Mouse (Mus musculus) hindbrain, embryonic 13.5 days (tissue): ENCODE results near the gene 9930022D16Rik. TPM values are rescaled to one million over a fixed set of nuclear protein-coding genes. Genes with fewer than 3 reads are reported as not detected.

Experiments used
- ATAC-seq: fragments of 200-750 bp; cut with Nextera tagmentation; 2 replicates; pipeline ENCODE4 v1.8.0; 2017; ENCODE audit warnings: moderate TSS enrichment; ENCODE audit not compliant: low FRiP score
- H3K27ac ChIP-seq: fragments of 300-500 bp; sonication (generic); 2 replicates; pipeline ENCODE4 v1.5.1; 2015; ENCODE audit warnings: inconsistent platforms, mild to moderate bottlenecking, moderate library complexity
- H3K27me3 ChIP-seq: fragments of 300-500 bp; sonication (generic); 2 replicates; pipeline ENCODE4 v1.6.1; 2015; ENCODE audit warnings: mild to moderate bottlenecking, inconsistent platforms
- H3K36me3 ChIP-seq: fragments of 300-500 bp; sonication (generic); 2 replicates; pipeline ENCODE4 v1.6.1; 2015; ENCODE audit warnings: mild to moderate bottlenecking, inconsistent platforms
- H3K4me1 ChIP-seq: fragments of 300-500 bp; sonication (generic); replicated peaks from 2 replicates; pipeline ENCODE4 v1.6.1; 2015; ENCODE audit warnings: inconsistent platforms
- H3K4me2 ChIP-seq: fragments of 300-500 bp; sonication (generic); 2 replicates; pipeline ENCODE4 v1.6.1; 2015; ENCODE audit warnings: inconsistent platforms, mild to moderate bottlenecking, moderate library complexity
- H3K4me3 ChIP-seq: fragments of 300-500 bp; sonication (generic); 2 replicates; pipeline ENCODE4 v1.5.1; 2015; ENCODE audit warnings: mild to moderate bottlenecking, inconsistent platforms
- H3K9ac ChIP-seq: fragments of 300-500 bp; sonication (generic); 2 replicates; pipeline ENCODE4 v1.6.1; 2015; ENCODE audit warnings: mild to moderate bottlenecking, inconsistent platforms
- H3K9me3 ChIP-seq: fragments of 300-500 bp; sonication (generic); 2 replicates; pipeline ENCODE4 v1.6.1; 2016; ENCODE audit warnings: inconsistent platforms
- WGBS: fragments of 180-500 bp; shearing (Covaris S2); methylation state at CpG from one replicate; pipeline ENCODE4 v1.1.7; 2015; 5-methylcytosine and 5-hydroxymethylcytosine counted together
- polyA plus RNA-seq: library from polyadenylated mRNA; unstranded; fragments of >200 nt; fragmentation: Nextera tagmentation; extraction: Ambion mirVana; gene quantifications from 2 replicates; pipeline ENCODE4 v1.2.1, GENCODE M21; 2015

9930022D16Rik gene
- polyA plus RNA-seq, 1 experiment from 2014 or later, result not detected

DNA sequence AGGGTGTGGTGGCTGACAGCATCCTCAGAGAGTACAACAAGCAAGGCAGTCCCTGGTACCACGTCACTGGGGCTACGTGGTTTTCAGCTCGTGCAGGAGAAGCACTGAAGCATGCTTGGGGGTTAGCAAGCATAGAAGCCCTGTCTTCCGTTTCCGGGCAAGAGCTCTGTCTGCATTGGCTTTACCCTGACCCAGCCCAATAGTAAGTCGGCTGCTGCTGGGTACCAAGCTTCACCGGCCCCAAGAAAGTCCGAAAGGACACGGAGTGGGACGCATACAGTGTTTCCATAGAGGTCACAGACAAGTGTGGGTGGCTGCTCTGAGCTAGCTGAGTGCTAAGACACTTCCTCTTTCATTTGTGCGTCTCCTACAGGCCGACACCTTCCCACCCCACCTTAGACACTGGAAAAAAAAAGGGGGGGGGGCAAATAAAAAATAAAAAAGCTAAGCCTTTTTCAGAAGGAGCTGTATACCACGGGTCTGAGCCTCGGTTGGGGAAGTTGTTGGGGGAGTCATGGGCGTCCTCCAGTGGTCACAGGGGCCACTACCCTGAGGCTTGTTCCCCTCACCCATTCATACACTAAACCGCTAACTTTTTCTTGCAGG, 6.3 kb downstream of the 9930022D16Rik start:
- H3K27me3 ChIP-seq, result no peaks in the 10 kb centered on the region
- no peaks in the 10 kb centered on the region for H3K36me3 ChIP-seq
- ATAC-seq, result no peak
- no peak overlapping the region for H3K4me3 ChIP-seq
- no peak overlapping the region for H3K27ac ChIP-seq
- WGBS, result 55% methylated on average over 16 of the region's 16 CpGs
- 0 out of 2 replicates have a peak, but pooled peaks cover 2% of the 10 kb centered on the region for H3K4me1 ChIP-seq
- no peak overlapping the region for H3K4me2 ChIP-seq
- H3K9ac ChIP-seq, result no peak overlapping the region
- H3K9me3 ChIP-seq, result no peaks in the 10 kb centered on the region

DNA sequence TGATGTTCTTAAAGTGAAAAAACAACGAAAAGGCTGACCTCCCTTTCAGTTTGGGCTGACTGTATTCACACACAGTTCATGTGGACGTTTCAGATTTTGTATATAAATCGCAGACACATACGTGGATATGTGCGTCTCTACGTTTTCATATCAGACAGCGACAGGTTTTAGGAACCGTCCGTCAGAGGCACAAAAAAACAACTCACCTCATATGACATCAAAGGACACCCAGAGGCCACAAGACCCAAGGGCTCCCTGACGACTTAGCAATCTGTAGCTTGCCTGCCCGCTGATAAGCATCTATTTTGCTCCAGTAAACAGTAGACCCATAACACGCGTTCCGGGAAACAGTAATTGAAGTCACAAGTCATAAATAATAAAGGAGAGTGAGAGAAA, 6.8 kb downstream of the 9930022D16Rik start:
- Histone ChIP-seq H3K4me3 (no peak overlapping the region), H3K9me3 (no peaks in the 10 kb centered on the region), H3K4me2 (no peak overlapping the region), H3K36me3 (no peaks in the 10 kb centered on the region), H3K9ac (no peak overlapping the region), H3K27me3 (no peaks in the 10 kb centered on the region), H3K27ac (no peak overlapping the region), H3K4me1 (0 out of 2 replicates have a peak, but pooled peaks cover 5% of the 10 kb centered on the region)
- ATAC-seq, result no peak
- WGBS, result 89% methylated on average over 14 of the region's 14 CpGs

DNA sequence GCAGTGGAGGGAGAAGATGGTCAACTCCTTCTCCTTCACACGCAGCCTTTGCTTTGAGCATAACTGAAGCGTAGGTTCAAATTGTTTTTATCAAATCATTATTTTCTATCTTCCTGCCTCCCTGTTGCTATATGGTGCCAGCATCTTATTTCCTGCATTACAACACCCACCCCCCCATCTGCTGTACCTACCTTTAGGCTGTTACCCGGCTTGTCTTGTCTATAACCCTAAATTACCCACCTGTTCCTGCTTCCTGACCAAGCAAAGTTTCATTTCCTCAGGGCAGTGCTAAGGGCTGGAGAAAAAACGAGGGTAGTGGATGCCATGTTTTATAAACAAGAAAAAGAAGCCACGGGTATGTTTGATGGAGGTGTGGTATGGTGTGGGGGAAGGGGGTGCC, 7.5 kb downstream of the 9930022D16Rik start:
- no peak for ATAC-seq

DNA sequence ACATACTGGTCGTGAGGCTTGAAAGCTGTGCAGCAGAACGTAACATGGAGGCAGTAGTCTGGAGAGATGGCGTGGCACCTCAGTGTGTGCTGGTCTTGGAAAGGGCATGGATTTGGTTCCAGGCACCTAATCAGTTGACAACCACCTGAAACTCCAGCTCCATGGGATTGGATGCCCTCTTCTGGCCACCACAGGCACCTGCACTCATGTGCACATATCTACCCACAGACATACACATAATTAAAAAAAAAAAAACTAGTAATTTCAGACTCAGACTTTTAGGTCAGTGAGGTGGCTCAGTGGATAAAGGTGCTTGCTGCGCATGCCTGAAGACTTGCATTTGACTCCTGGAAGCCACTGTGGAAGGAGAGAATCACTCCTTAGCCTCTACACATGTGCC, 8.5 kb downstream of the 9930022D16Rik start:
- no peak overlapping the region for H3K4me3 ChIP-seq
- H3K9me3 ChIP-seq, result no peaks in the 10 kb centered on the region
- H3K27me3 ChIP-seq, result no peaks in the 10 kb centered on the region
- no peaks in the 10 kb centered on the region for H3K36me3 ChIP-seq
- no peak for ATAC-seq
- H3K4me2 ChIP-seq, result no peak overlapping the region
- H3K9ac ChIP-seq, result no peak overlapping the region
- WGBS, result 98% methylated on average over 4 of the region's 4 CpGs
- H3K27ac ChIP-seq, result no peak overlapping the region
- H3K4me1 ChIP-seq, result peaks cover 13% of the 10 kb centered on the region

More for the DNA sequence above, 7.5 kb downstream of the 9930022D16Rik start:
- H3K27me3 ChIP-seq, result no peaks in the 10 kb centered on the region
- WGBS, result 91% methylated on average over 5 of the region's 5 CpGs
- H3K27ac ChIP-seq, result no peak overlapping the region
- no peak overlapping the region for H3K4me3 ChIP-seq
- 0 out of 2 replicates have a peak, but pooled peaks cover 5% of the 10 kb centered on the region for H3K4me1 ChIP-seq
- H3K9ac ChIP-seq, result no peak overlapping the region
- H3K4me2 ChIP-seq, result no peak overlapping the region
- no peaks in the 10 kb centered on the region for H3K9me3 ChIP-seq
- H3K36me3 ChIP-seq, result no peaks in the 10 kb centered on the region

DNA sequence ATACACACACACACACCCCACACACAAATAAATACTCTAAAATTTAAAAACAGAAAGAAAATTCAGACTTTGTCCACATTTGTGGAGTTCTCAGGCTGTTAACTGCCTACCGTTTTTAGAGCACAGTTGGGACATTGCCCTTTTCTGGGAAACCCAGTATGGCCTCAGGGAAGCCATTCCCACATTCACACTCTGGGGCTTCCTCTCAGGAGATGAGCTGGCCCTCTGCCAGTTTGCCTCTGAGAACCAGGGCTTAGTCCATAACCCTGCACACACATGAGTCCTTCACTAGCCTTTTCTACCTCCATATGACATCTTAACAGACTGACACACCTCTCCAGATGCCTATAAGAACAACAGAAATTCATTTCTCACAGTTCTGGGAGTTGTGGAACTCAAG, 9.6 kb downstream of the 9930022D16Rik start:
- no peak for ATAC-seq
- WGBS, result 64% methylated on average over 1 of the region's 1 CpGs

DNA sequence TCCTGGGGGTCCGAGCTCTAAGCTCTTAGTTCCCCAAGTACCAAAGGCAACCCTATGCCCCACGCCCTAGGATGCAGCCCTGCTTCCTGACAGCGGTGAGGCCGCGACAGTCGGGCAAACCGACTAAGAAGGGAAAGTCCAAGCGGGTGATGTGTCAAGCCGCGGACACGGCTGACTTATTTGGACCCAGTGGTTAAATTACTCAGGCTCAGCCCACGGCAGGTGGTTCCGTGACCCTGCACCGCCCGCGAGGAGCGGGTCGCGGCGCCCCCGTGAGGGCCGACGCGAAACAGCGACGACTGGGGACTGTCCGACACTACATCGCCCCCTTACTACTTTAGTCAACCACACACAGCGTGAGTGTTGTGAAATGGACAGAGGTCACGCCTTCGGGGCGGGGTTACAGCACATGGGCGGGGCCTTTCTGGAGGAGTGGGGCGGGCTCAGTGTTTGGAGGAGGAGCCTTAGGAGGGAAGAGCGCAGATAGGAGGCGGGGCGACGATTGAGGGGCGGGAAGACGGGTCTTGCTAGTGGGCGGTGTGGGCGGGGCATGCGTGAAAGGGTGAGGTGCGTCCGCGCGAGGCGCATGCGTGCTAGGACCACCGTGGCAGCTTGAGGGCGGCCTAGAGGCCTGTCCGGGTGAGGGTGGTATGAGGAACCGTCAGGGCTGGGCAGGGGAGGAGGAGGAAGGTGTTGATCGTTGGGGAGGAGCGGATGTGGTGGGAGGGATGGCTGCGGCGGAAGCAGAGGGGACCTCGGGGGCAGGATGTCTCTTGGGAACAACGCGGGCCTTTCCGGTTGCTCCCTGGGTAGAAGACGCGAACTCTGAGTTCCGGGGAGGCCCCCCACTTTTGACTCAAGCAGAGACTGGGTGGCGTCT, 11.9 kb downstream of the 9930022D16Rik start, which contains the start of gene Amz2:
Gene Amz2, plus strand, starts transcription at position 555 of the 880 bp plus-strand sequence.
- Histone ChIP-seq H3K27ac (peak within 1 kb of the TSS; percentile 90), H3K4me1 (peaks cover 15% of the 10 kb centered on the region), H3K36me3 (peaks cover 23% of the 10 kb centered on the region), H3K4me2 (peak within 1 kb of the TSS; percentile 68), H3K9me3 (no peaks in the 10 kb centered on the region), H3K27me3 (no peaks in the 10 kb centered on the region), H3K4me3 (peak within 1 kb of the TSS; percentile 67), H3K9ac (peak within 1 kb of the TSS; percentile 86)
- WGBS, result under 1% methylated on average over 65 of the region's 65 CpGs
- peak; percentile 97 for ATAC-seq

More for the DNA sequence above, 9.6 kb downstream of the 9930022D16Rik start:
- Histone ChIP-seq H3K9me3 (no peaks in the 10 kb centered on the region), H3K36me3 (no peaks in the 10 kb centered on the region), H3K27ac (no peak overlapping the region), H3K4me1 (peaks cover 15% of the 10 kb centered on the region), H3K4me2 (no peak overlapping the region), H3K4me3 (no peak overlapping the region), H3K27me3 (no peaks in the 10 kb centered on the region), H3K9ac (no peak overlapping the region)

DNA sequence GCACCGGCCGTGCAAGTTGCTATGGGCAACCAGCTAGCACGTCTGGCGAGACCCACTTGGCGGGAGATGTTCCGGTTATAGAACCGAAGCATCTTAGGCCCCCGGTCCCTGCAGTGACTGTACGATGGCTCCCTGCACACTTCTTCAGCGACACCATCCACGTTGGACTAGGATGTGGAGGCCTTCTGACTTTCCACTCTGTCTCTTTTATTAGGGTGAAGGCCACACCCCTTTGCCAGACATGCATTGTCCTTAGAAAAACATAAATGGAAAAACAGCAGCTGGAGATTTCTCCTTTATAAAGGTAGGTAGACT, 12.5 kb downstream of the 9930022D16Rik start:
- 0% methylated on average over 11 of the region's 11 CpGs for WGBS
- Histone ChIP-seq H3K9me3 (no peaks in the 10 kb centered on the region), H3K4me2 (peak overlapping the region; percentile 68), H3K27me3 (no peaks in the 10 kb centered on the region), H3K4me1 (peaks cover 16% of the 10 kb centered on the region), H3K36me3 (peaks cover 29% of the 10 kb centered on the region), H3K4me3 (peak overlapping the region; percentile 67), H3K27ac (peak overlapping the region; percentile 90), H3K9ac (peak overlapping the region; percentile 86)
- no peak for ATAC-seq

DNA sequence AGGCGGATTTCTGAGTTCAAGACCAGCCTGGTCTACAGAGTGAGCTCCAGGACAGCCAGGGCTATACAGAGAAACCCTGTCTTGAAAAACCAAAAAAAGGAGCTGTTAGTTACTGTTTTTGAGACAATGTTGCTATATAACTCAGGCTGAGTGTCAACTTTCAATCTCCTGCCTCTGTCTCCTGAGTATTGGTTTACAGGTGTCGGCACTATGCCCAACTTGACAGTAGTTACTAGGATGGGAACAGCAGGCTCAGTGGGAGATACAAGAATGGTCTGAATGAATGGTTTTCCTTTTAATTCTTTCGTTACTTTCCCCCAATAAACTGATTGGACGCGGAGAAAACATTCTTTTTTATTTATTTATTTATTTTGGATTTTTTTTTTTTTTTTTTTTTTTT, 13.6 kb downstream of the 9930022D16Rik start:
- ATAC-seq, result no peak
- Histone ChIP-seq H3K4me1 (peaks cover 20% of the 10 kb centered on the region), H3K4me3 (no peak overlapping the region), H3K27me3 (no peaks in the 10 kb centered on the region), H3K9me3 (no peaks in the 10 kb centered on the region), H3K36me3 (peaks cover 38% of the 10 kb centered on the region), H3K9ac (0 out of 2 replicates have a peak overlapping the region, but pooled peaks have one; percentile 86), H3K4me2 (peak overlapping the region; percentile 68), H3K27ac (no peak overlapping the region)
- WGBS, result 94% methylated on average over 5 of the region's 5 CpGs

DNA sequence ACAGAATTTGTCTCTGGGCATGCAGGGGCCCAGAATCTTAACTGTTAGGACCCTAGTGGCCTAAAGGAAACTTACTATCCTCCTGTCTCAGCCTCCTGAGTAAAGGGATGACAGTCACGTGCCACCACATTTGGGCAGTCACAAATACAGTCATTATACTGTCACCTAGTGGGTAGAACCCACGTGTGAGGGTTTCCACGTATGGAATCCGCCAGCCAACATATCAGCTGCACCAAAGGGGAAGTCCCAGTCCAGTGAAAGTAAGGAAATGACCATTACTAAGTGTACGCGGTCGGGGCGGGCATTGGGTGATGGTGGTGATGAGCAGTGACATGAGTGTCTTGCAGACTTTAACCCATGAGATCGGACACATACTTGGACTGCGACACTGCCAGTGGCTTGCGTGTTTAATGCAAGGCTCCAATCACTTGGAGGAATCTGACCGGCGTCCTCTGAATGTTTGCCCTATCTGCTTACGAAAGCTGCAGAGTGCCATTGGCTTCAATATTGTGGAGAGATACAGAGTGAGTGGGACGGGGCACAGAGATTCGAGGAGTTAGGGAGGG, 20.6 kb downstream of the 9930022D16Rik start:
- H3K4me3 ChIP-seq, result no peak overlapping the region
- H3K4me2 ChIP-seq, result no peak overlapping the region
- H3K27ac ChIP-seq, result no peak overlapping the region
- WGBS, result 96% methylated on average over 16 of the region's 16 CpGs
- peaks cover 8% of the 10 kb centered on the region; the same call in 1 of the 2 replicates for H3K4me1 ChIP-seq
- 0 out of 2 replicates have a peak, but pooled peaks cover 2% of the 10 kb centered on the region for H3K27me3 ChIP-seq
- ATAC-seq, result no peak
- no peak overlapping the region for H3K9ac ChIP-seq
- H3K36me3 ChIP-seq, result peaks cover 85% of the 10 kb centered on the region
- H3K9me3 ChIP-seq, result no peaks in the 10 kb centered on the region

DNA sequence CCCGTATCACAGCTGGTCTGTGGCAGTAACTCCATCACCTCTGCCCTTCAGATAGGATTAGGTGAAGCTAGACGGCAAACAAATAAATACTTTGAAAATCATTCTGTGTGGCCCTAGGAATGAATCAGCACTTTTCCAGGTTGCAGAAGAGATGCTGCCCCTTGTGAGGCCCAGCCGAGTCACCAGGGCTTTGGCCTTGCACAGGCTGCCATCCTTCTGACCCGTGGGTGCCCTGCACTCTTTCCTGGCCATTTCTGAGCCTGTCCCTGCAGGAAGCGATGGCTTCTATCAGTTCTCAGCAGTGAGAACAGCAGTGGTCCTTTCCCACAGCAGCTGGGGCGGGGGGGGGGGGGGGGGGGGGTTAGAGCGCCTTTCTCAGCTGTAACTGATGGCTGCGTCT, 23.2 kb downstream of the 9930022D16Rik start:
- 81% methylated on average over 7 of the region's 8 CpGs for WGBS
- Histone ChIP-seq H3K9me3 (no peaks in the 10 kb centered on the region), H3K4me1 (peaks cover 16% of the 10 kb centered on the region), H3K4me2 (no peak overlapping the region), H3K27me3 (peaks cover 16% of the 10 kb centered on the region), H3K4me3 (no peak overlapping the region), H3K36me3 (peaks cover 61% of the 10 kb centered on the region), H3K9ac (no peak overlapping the region), H3K27ac (no peak overlapping the region)
- ATAC-seq, result no peak

DNA sequence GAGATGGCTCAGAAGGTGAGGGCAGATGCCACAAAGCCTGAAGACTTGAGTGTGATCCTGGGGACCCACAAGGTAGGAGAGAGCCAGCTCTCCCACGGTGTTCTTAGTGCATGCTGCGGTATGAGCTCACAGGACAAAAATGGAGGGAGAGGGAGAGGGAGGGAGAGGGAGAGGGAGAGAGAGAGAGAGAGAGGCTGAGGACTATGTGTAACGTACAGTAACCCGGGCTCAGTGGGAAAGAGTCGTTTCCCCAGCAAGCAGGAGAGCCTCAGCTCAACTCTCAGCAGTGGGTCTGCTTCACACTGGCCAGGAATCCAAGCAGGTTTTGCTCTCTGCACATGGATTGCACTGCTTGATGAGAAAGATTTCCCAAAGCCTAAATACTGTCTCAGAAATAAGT, 25.5 kb downstream of the 9930022D16Rik start:
- peaks cover 16% of the 10 kb centered on the region for H3K27me3 ChIP-seq
- H3K4me2 ChIP-seq, result peak overlapping the region; percentile 70; the same call in 1 of the 2 replicates
- ATAC-seq, result no peak; the same call in 1 of the 2 replicates
- H3K4me1 ChIP-seq, result peaks cover 13% of the 10 kb centered on the region
- H3K9me3 ChIP-seq, result no peaks in the 10 kb centered on the region
- H3K27ac ChIP-seq, result no peak overlapping the region
- no peak overlapping the region for H3K9ac ChIP-seq
- H3K4me3 ChIP-seq, result no peak overlapping the region
- WGBS, result 16% methylated on average over 5 of the region's 5 CpGs
- H3K36me3 ChIP-seq, result peaks cover 42% of the 10 kb centered on the region

DNA sequence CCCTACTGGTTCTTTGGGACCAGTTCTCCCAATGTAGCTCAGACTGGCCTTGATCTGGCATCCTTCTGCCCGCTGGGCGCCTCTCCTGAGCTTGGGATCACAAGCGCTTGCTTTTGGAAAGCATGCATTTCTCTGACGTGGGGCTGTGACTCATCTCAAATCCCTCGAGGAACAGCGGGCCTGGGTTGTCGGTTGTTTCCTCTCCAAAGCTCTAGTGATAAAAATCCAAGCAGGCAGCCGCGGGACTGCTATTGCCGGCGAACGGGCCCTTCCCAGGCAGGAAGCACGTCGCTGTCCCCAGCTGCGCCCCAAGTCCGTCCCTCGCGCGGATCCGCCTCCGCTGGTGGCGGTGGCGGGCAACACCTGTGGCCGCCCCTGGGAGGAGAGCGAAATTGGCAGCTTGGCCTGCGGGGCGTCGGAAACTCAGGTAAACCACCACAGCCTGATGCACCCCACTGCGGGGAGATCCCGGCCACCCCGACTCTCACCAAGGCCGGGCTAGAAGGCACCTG, 26.2 kb downstream of the 9930022D16Rik start:
- H3K4me3 ChIP-seq, result peak overlapping the region; percentile 44
- peak overlapping the region; percentile 66 for H3K9ac ChIP-seq
- peaks cover 16% of the 10 kb centered on the region for H3K27me3 ChIP-seq
- peaks cover 35% of the 10 kb centered on the region for H3K36me3 ChIP-seq
- no peaks in the 10 kb centered on the region for H3K9me3 ChIP-seq
- H3K4me1 ChIP-seq, result peaks cover 13% of the 10 kb centered on the region
- H3K4me2 ChIP-seq, result peak overlapping the region; percentile 70
- ATAC-seq, result peak; percentile 60; the same call in 1 of the 2 replicates
- no peak overlapping the region for H3K27ac ChIP-seq
- WGBS, result 2% methylated on average over 32 of the region's 32 CpGs
